Mouse (Mus musculus) kidney, postnatal 36 days (tissue): ENCODE results near the gene Ccdc188.

Experiments
- DNase-seq, 2 experiments: peaks; one replicate each; pipeline ENCODE4 v3.0.0; 2021 to 2022; ENCODE audit warnings: mixed read lengths in 2 of 2

Ccdc188 gene

DNA sequence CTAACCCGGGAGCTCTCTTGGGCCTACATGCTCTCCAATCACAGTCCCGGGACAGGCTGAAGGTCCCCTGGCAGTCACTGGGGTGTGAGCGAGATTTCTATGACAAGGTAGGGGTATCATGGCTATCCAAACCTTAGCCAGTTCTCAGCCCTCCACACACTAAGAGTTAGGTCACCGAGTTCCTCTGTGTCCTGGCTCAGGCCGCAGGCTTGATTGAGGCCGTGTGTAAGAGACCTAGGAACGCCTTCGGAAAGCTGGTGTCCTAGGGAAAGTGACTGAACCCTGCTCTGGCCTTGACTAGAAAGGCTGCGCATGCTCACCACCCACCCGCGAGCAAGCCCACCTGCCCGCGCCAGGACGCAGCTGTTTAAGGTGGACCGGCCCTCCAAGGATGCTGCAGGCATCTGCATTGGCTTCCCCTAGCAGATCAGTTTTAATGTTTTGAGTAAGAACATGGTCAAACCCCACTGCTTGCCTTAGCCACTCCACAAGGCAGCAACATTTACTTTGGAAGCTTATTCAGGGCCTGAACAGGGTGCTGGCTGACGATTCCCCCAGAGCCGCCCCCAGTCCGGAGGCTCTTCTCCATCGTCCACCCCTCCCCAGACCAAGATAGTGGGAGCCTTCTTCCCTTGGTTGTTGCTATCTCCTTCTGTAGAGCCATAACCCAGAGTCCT, 17.8 kb downstream of the Ccdc188 start:
- DNase-seq, result peak; percentile 73 to 80

DNA sequence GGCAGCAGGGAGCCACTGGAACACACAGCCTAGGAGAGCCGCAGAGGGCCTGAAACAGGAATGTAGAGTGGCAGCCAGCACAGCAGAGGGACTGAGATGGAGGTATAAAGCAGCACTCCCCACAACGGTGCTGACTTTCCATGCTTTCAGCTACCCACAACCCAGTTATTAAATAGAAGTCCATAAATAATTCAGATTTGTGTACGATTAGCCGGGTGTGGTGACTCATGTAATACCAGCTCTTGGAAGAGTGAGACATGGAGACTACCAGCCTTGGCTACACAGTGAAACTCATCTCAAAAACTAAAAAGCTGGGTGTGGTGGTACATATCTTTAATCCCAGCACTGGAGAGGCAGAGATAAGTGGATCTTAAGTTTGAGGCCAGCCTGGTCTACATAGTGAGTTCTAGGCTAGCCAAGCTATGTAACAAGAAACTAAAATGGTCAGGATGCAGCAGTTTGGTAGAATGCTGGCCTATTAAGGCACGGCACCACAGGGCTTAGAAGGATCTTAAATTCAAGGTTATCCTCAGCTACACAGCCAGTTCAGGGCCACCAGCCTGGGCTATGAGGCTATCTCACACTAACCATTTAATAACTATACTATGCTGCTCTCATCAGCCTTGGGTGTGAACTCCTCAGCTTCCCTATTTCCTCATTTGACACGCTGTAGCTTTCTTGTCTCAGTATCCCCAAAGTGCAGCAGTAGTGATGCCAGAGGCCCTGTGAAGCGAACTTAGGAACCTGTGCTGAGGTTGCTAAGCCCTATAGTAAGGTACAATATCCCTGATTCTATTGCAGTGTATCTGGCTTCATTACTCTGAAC, 19.2 kb downstream of the Ccdc188 start:
- DNase-seq, result no peak

GRCm38 (mm10) chr16:18241581-18241980, 23.9 kb downstream of the Ccdc188 start:
- no peak for DNase-seq

- peak in 1 of 2 experiments; percentile 38 for DNase-seq
Measured at GRCm38 (mm10) chr16:18247521-18248399, 30.1 kb downstream of the Ccdc188 start.

- DNase-seq, result peak; percentile 99
Measured at GRCm38 (mm10) chr16:18248433-18249363, 31.0 kb downstream of the Ccdc188 start, which contains the start of the genes Trmt2a and Ranbp1. Trmt2a (plus strand) TSS chr16:18248679. Ranbp1 (minus strand) TSS chr16:18248732.

DNA sequence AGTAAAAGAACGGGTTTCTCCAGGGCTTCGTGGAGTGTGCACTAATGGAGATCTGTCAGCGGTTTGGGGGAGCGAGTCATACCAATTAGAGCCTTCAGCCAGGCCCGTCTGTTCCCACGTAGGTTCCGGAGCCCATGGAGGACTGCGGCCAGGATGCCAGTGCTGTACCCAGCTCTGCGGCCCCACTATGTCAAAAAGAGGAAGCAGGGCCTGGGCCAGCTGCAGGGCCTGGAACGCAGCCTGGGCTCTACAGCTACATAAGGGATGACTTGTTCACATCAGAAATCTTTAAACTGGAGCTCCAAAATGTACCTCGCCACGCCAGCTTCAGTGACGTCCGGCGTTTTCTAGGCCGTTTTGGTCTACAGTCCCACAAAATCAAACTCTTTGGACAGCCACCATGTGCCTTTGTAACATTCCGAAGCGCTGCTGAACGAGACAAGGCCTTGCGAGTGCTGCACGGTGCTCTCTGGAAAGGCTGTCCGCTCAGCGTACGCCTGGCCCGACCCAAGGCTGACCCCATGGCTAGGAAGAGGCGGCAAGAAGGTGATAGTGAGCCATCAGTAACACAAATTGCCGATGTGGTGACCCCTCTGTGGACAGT, 31.8 kb downstream of the Ccdc188 start:
- peak; percentile 19 to 50 for DNase-seq

- DNase-seq, result no peak
Measured at GRCm38 (mm10) chr16:18250231-18250630, 32.6 kb downstream of the Ccdc188 start.

DNA sequence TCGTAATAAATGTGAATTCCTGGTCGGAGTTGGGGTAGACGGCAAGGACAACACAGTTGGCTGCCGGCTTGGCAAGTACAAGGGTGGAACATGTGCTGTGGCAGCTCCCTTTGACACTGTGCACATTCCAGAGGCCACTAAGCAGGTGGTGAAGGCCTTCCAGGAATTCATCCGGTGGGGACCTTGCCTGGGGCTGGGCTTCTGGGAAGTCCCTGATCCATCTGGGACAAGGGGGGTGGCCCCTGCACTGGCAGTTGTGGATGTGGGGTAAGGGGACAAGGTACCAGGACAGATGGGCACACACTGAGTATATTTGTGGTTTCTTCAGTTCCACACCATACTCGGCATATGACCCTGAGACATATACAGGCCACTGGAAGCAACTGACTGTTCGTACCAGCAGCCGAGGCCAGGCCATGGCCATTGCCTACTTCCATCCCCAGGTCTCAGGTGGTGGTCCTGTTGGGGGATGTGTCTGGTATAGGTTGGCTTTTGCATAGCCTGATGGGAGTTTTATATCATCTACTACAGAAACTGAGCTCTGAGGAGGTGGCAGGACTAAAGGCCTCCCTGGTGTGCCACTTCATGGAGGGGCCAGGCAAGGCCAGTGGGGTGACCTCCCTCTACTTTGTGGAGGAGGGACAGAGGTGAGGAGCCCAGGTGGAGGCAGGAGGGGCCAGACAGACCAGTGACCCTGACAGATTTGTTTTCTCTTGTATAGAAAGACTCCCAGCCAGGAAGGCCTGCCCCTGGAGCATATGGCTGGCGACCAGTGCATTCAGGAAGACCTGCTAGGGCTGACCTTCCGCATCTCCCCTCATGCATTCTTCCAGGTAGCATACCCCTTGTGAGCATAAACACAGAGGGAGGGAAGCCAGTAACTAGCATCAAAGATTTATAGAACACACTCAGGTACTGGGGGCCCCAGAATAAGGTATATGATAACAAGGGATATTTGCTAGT, 33.4 kb downstream of the Ccdc188 start:
- no peak for DNase-seq

DNA sequence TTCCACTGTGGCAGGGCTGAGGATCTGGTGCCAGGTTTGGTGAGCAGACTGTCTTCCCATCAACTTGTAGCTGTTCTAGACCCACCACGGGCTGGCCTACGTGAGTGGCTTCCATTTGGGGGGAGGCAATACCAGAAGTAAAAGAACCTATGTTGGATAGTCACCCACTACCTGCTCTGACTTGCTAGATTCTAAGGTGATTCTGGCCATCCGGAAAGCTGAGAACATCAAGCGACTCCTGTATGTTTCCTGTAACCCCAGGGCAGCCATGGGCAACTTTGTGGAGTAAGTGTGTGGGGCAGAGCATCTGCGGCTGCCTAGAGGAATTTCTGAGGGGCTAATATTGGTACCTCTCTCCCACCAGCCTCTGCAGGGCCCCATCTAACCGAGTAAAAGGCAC, 35.1 kb downstream of the Ccdc188 start:
- DNase-seq, result no peak

DNA sequence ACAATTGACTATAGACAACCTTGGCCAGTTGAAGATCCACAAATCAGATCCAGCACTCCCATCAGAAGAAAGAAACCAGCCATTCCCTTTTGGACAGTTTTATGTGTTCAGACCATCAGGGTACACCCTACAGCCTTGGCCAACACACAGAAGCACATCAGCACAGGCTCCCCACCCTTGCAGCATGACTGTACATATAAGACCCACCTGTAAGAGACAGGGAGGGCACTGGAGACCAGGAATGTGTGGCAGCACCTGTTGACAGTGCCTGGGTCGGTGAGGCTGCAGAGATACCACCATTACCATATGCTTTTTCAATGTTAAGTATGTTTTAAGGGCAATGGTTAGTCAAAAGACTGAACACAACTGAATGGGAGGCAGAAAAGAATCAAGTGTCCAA, 36.2 kb downstream of the Ccdc188 start:
- DNase-seq, result no peak

- no peak for DNase-seq
Measured at GRCm38 (mm10) chr16:18258221-18258620, 40.5 kb downstream of the Ccdc188 start, which contains the start of gene Gm49776. Gm49776 (minus strand) TSS chr16:18258321.

DNA sequence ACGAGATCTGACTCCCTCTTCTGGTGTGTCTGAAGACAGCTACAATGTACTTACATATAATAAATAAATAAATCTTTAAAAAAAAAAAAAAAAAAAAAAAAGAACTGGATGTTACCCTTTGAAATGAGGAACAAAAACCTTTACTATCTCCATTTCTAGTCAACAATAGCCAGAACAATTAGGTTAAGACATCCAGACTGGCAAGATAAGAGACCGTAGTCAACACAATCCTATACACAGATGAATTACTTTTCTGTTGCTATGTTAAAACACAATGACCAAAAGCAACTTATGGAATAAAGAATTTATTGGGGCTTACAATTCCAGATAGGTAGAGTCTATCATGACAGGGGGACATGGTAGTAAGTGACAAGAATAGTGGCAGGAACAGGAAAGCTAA, 47.3 kb downstream of the Ccdc188 start:
- no peak for DNase-seq

- peak in 1 of 2 experiments; percentile 9 for DNase-seq
Measured at GRCm38 (mm10) chr16:18268182-18268581, 50.5 kb downstream of the Ccdc188 start.
